Mouse (Mus musculus) embryonic fibroblast, embryonic 13.5 days (primary cell): Measurements from ENCODE around the gene Nrg3.

ENCODE experiments used
- CTCF ChIP-seq: IDR thresholded peaks from 2 replicates; pipeline ENCODE4 v1.5.1; 2011; ENCODE audit warnings: mild to moderate bottlenecking, control low read depth, low read length, moderate library complexity, borderline replicate concordance; ENCODE audit not compliant: insufficient read depth
- POLR2A ChIP-seq: IDR thresholded peaks from 2 replicates; pipeline ENCODE4 v1.6.1; 2011; ENCODE audit warnings: low read depth, mild to moderate bottlenecking, control low read depth, low read length, moderate library complexity

- TF ChIP-seq POLR2A (no peak), CTCF (no peak)
Measured at GRCm38 (mm10) chr14:38936483-38937054, 536.3 kb downstream of the Nrg3 start.
